In the genomic region with DNA sequence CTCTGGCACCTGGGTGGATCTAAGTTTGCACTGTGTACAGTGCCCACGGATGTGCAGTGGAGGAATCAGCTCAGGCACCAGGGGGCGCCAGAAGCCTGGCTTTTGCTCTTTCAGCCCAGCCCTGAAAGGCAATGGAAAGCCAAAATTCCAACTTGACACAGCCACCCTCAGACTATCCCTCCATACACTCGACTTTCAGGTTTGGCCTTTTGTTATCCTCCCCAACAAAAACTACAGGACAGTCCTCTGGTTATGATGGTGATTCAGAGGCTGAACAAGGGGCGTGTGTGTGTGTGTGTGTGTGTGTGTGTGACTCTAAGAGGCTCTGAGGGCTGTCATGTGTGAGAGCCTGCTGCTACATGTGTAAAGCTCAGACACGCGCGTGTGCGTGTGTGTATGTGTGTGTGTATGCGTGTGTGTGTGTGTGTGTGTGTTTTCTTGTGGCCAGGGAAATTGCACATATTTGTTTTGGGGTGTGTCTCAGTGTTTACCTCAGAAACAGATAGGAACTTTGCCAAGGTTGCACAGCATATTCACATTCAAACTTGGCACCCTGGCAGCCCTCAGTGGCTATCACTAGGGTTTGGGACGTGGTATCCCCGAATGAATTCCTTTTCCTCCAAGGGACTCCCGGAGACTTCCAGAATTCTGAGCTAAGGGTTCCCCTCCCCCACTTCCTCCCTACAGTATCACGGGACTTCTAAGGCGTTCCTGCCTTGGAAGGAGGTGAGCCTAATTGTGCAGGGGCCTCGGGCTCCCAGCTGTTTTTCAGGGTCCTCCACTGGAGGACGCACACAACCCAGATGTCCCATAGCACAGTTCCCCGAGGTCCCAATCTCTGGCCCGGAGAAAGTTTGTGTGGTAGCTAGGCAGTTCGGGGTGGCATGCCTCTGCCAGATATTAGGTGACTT, we compare ENCODE assay signal across 8 mouse cellular contexts. TPM values are rescaled to one million over a fixed set of nuclear protein-coding genes. Genes with fewer than 3 reads are reported as not detected.
DNase-seq lines count a peak whose midpoint lies in the region; ATAC-seq and TF ChIP-seq lines count a peak whose summit lies in the region.

No protein-coding gene starts in this region.

- H3K27me3 ChIP-seq in intestine, postnatal 0 days (replicated peaks; ENCODE audit: control insufficient read depth, insufficient read depth, low read length): no peaks in the 10 kb centered on the region
- no peaks in the 10 kb centered on the region for H3K27me3 ChIP-seq in limb, embryonic 14.5 days (ENCODE audit: control insufficient read depth, insufficient read depth, low read length)
- peaks cover 28% of the 10 kb centered on the region for H3K27me3 ChIP-seq in midbrain, embryonic 15.5 days (replicated peaks)
- no peaks in the 10 kb centered on the region for H3K27me3 ChIP-seq in spleen, adult 2 months (ENCODE audit: control insufficient read depth, insufficient read depth, low read length)

- peaks cover 8% of the 10 kb centered on the region for H3K36me3 ChIP-seq in intestine, postnatal 0 days (ENCODE audit: control insufficient read depth, insufficient read depth)
- no peaks in the 10 kb centered on the region for H3K36me3 ChIP-seq in limb, embryonic 14.5 days (ENCODE audit: control insufficient read depth, insufficient read depth, low read length)
- H3K36me3 ChIP-seq in midbrain, embryonic 15.5 days (replicated peaks): no peaks in the 10 kb centered on the region
- H3K36me3 ChIP-seq in spleen, adult 2 months (ENCODE audit: control insufficient read depth, insufficient read depth, low read length): peaks cover 5% of the 10 kb centered on the region

- 5% methylated on average over 19 of the region's 19 CpGs for WGBS in intestine, postnatal 0 days
- WGBS in limb, embryonic 14.5 days: 6% methylated on average over 19 of the region's 19 CpGs
- 3% methylated on average over 19 of the region's 19 CpGs for WGBS in midbrain, embryonic 15.5 days
- WGBS in spleen, adult 2 months: 1% methylated on average over 19 of the region's 19 CpGs

- peak overlapping the region; percentile 74 for H3K9ac ChIP-seq in intestine, postnatal 0 days (ENCODE audit: low read depth, low read length)
- peak overlapping the region; percentile 69; the same call in 1 of the 2 replicates for H3K9ac ChIP-seq in limb, embryonic 14.5 days (ENCODE audit: low read depth, low read length, severe bottlenecking)
- no peak overlapping the region for H3K9ac ChIP-seq in midbrain, embryonic 15.5 days

- peak overlapping the region; percentile 93 for H3K4me2 ChIP-seq in intestine, postnatal 0 days (replicated peaks; ENCODE audit: low read depth)
- peak overlapping the region; percentile 57 for H3K4me2 ChIP-seq in limb, embryonic 14.5 days (replicated peaks; ENCODE audit: low read depth, low read length, severe bottlenecking)
- peak overlapping the region; percentile 50 for H3K4me2 ChIP-seq in midbrain, embryonic 15.5 days

- peak; percentile 29 for ATAC-seq in granulocyte monocyte progenitor cell, adult 5-6 weeks (replicated peaks; ENCODE audit: poor library complexity, severe bottlenecking)
- peak; percentile 61 for ATAC-seq in intestine, postnatal 0 days
- ATAC-seq in limb, embryonic 14.5 days (ENCODE audit: low FRiP score, low read depth): peak; percentile 85
- peak; percentile 78 for ATAC-seq in midbrain, embryonic 15.5 days (replicated peaks)

- peaks cover 3% of the 10 kb centered on the region; the same call in 1 of the 2 replicates for H3K4me1 ChIP-seq in intestine, postnatal 0 days (replicated peaks; ENCODE audit: control insufficient read depth, insufficient read depth, low read length)
- peaks cover 13% of the 10 kb centered on the region for H3K4me1 ChIP-seq in limb, embryonic 14.5 days (ENCODE audit: control insufficient read depth, insufficient read depth, low read length)
- H3K4me1 ChIP-seq in midbrain, embryonic 15.5 days: peaks cover 20% of the 10 kb centered on the region
- peaks cover 8% of the 10 kb centered on the region; the same call in 1 of the 2 replicates for H3K4me1 ChIP-seq in spleen, adult 2 months (ENCODE audit: control insufficient read depth, insufficient read depth, insufficient read length)

- TF ChIP-seq POLR2A in limb, embryonic 14.5 days (IDR thresholded peaks at IDR 0.05; ENCODE audit: borderline replicate concordance, extremely low read depth, insufficient read depth, insufficient read length): no peak
- no peak for TF ChIP-seq POLR2A in spleen, adult 2 months (IDR thresholded peaks at IDR 0.05; ENCODE audit: low read depth, low read length)

- H3K4me3 ChIP-seq in intestine, postnatal 0 days (ENCODE audit: low read depth, low read length): peak overlapping the region; percentile 66
- H3K4me3 ChIP-seq in limb, embryonic 14.5 days (replicated peaks; ENCODE audit: low read length): peak overlapping the region; percentile 48
- H3K4me3 ChIP-seq in midbrain, embryonic 15.5 days: peak overlapping the region; percentile 32; the same call in 1 of the 2 replicates
- peak overlapping the region; percentile 78 for H3K4me3 ChIP-seq in spleen, adult 2 months (ENCODE audit: extremely low read depth, insufficient read depth, insufficient read length)

- DNase-seq in layer of hippocampus, adult 11-12 months (ENCODE audit: low spot score): peak; percentile 88
- DNase-seq in layer of hippocampus, adult 9-10 months (ENCODE audit: low spot score): no peak
- peak; percentile 77 for DNase-seq in embryo, embryonic 11.5 days (ENCODE audit: low read depth, low spot score)
- peak; percentile 95 for DNase-seq in limb, embryonic 14.5 days (ENCODE audit: low spot score)
- DNase-seq in spleen, adult 2 months (ENCODE audit: low read depth in 1 of 2, low spot score in 2 of 2): peak; percentile 69 to 87

- H3K27ac ChIP-seq in intestine, postnatal 0 days (ENCODE audit: low read depth, low read length): peak overlapping the region; percentile 94
- H3K27ac ChIP-seq in limb, embryonic 14.5 days (replicated peaks; ENCODE audit: low read depth, low read length): peak overlapping the region; percentile 77
- no peak overlapping the region for H3K27ac ChIP-seq in midbrain, embryonic 15.5 days
- H3K27ac ChIP-seq in spleen, adult 2 months (ENCODE audit: insufficient read depth, low read length): peak overlapping the region; percentile 97

- no peaks in the 10 kb centered on the region for H3K9me3 ChIP-seq in intestine, postnatal 0 days (ENCODE audit: control insufficient read depth)
- no peaks in the 10 kb centered on the region for H3K9me3 ChIP-seq in limb, embryonic 14.5 days (ENCODE audit: control insufficient read depth, low read length)
- no peaks in the 10 kb centered on the region for H3K9me3 ChIP-seq in midbrain, embryonic 15.5 days

- peak; percentile 97 for TF ChIP-seq CTCF in intestine, postnatal 0 days (IDR thresholded peaks at IDR 0.05; ENCODE audit: low read depth)
- TF ChIP-seq CTCF in spleen, adult 2 months (IDR thresholded peaks at IDR 0.05; ENCODE audit: extremely low read depth, insufficient read depth, insufficient read length, insufficient replicate concordance): peak; percentile 93

RNA-seq across cellular contexts. Expression of a gene that starts 0.7 kb away (rescaled TPM):
- total RNA-seq in granulocyte monocyte progenitor cell, adult 5-6 weeks (2014; fragmentation: Nextera tagmentation): 71.6 and 82.1 TPM in 2 replicates
- total RNA-seq in granulocyte monocyte progenitor cell, adult 5-6 weeks (2017): 46.0 and 67.5 TPM in 2 replicates
- polyA plus RNA-seq in intestine, postnatal 0 days (2015; fragmentation: Nextera tagmentation; extraction: Ambion mirVana): 27.1 and 29.2 TPM in 2 replicates
- 30.7 and 33.5 TPM in 2 replicates for polyA plus RNA-seq in limb, embryonic 14.5 days (2012; rRNA removed)
- polyA plus RNA-seq in limb, embryonic 14.5 days (2014; fragmentation: Nextera tagmentation; extraction: Ambion mirVana): 22.2 and 24.6 TPM in 2 replicates
- 5.8 and 5.9 TPM in 2 replicates for polyA plus RNA-seq in midbrain, embryonic 15.5 days (2015; fragmentation: Nextera tagmentation; extraction: Ambion mirVana)
- 120 and 126 TPM in 2 replicates for polyA plus RNA-seq in spleen, adult 2 months (2012; rRNA removed)

RNA-seq across cellular contexts. Expression of a gene that starts 21.2 kb away (rescaled TPM):
- total RNA-seq in granulocyte monocyte progenitor cell, adult 5-6 weeks (2014; fragmentation: Nextera tagmentation): 13.9 and 15.0 TPM in 2 replicates
- 5.7 and 18.1 TPM in 2 replicates for total RNA-seq in granulocyte monocyte progenitor cell, adult 5-6 weeks (2017)
- 28.9 and 33.4 TPM in 2 replicates for polyA plus RNA-seq in intestine, postnatal 0 days (2015; fragmentation: Nextera tagmentation; extraction: Ambion mirVana)
- polyA plus RNA-seq in limb, embryonic 14.5 days (2012; rRNA removed): 261 and 271 TPM in 2 replicates
- 146 and 172 TPM in 2 replicates for polyA plus RNA-seq in limb, embryonic 14.5 days (2014; fragmentation: Nextera tagmentation; extraction: Ambion mirVana)
- 117 and 119 TPM in 2 replicates for polyA plus RNA-seq in midbrain, embryonic 15.5 days (2015; fragmentation: Nextera tagmentation; extraction: Ambion mirVana)
- polyA plus RNA-seq in spleen, adult 2 months (2012; rRNA removed): 98.7 and 99.4 TPM in 2 replicates

RNA-seq across cellular contexts. Expression of a gene that starts 24.6 kb away (rescaled TPM):
- total RNA-seq in granulocyte monocyte progenitor cell, adult 5-6 weeks (2014; fragmentation: Nextera tagmentation): 14.7 and 18.9 TPM in 2 replicates
- 21.7 TPM in 2 replicates for total RNA-seq in granulocyte monocyte progenitor cell, adult 5-6 weeks (2017)
- 2.9 and 3.2 TPM in 2 replicates for polyA plus RNA-seq in intestine, postnatal 0 days (2015; fragmentation: Nextera tagmentation; extraction: Ambion mirVana)
- 12.3 and 13.9 TPM in 2 replicates for polyA plus RNA-seq in limb, embryonic 14.5 days (2012; rRNA removed)
- polyA plus RNA-seq in limb, embryonic 14.5 days (2014; fragmentation: Nextera tagmentation; extraction: Ambion mirVana): 9.0 and 10.2 TPM in 2 replicates
- polyA plus RNA-seq in midbrain, embryonic 15.5 days (2015; fragmentation: Nextera tagmentation; extraction: Ambion mirVana): 3.3 and 3.7 TPM in 2 replicates
- 3.2 and 3.5 TPM in 2 replicates for polyA plus RNA-seq in spleen, adult 2 months (2012; rRNA removed)

RNA-seq across cellular contexts. Expression of a gene that starts 26.3 kb away (rescaled TPM):
- total RNA-seq in granulocyte monocyte progenitor cell, adult 5-6 weeks (2014; fragmentation: Nextera tagmentation): 7.3 and 11.4 TPM in 2 replicates
- 2.6 and 4.7 TPM in 2 replicates for total RNA-seq in granulocyte monocyte progenitor cell, adult 5-6 weeks (2017)
- polyA plus RNA-seq in intestine, postnatal 0 days (2015; fragmentation: Nextera tagmentation; extraction: Ambion mirVana): 3.9 and 4.2 TPM in 2 replicates
- 64.5 and 68.3 TPM in 2 replicates for polyA plus RNA-seq in limb, embryonic 14.5 days (2012; rRNA removed)
- 16.4 and 19.9 TPM in 2 replicates for polyA plus RNA-seq in limb, embryonic 14.5 days (2014; fragmentation: Nextera tagmentation; extraction: Ambion mirVana)
- polyA plus RNA-seq in midbrain, embryonic 15.5 days (2015; fragmentation: Nextera tagmentation; extraction: Ambion mirVana): 1.9 and 2.6 TPM in 2 replicates
- polyA plus RNA-seq in spleen, adult 2 months (2012; rRNA removed): 30.6 and 32.7 TPM in 2 replicates

Comparison
In these comparisons a context has a peak if more than half of its experiments do, and no peak if none do; other contexts are left out.
1. ATAC-seq: peak in every context shown above with its lines; median percentile 85 in limb, embryonic 14.5 days; 78 in midbrain, embryonic 15.5 days; 61 in intestine, postnatal 0 days; 29 in granulocyte monocyte progenitor cell, adult 5-6 weeks.